Mouse (Mus musculus) hindbrain, embryonic 10.5 days (tissue): Measurements from ENCODE around the gene Mblac2. TPM values are rescaled to one million over a fixed set of nuclear protein-coding genes. Genes with fewer than 3 reads are reported as not detected.
"Not testable (repeated sequence)": the region's sequence is repeated elsewhere in the genome, so short reads cannot be mapped to it uniquely, and the experiment has no call there.

Source experiments
- DNase-seq: peaks from one replicate; pipeline ENCODE4 v3.0.0-alpha.2; 2017; ENCODE audit warnings: low spot score
- H3K27ac ChIP-seq: fragments of 300-500 bp; sonication (generic); 2 replicates; pipeline ENCODE4 v1.5.1; 2016; ENCODE audit warnings: mild to moderate bottlenecking, moderate library complexity
- H3K27me3 ChIP-seq: fragments of 300-500 bp; sonication (generic); 2 replicates; pipeline ENCODE4 v1.6.1; 2016; ENCODE audit warnings: mild to moderate bottlenecking; ENCODE audit not compliant: poor library complexity, insufficient read depth, severe bottlenecking
- H3K36me3 ChIP-seq: fragments of 300-500 bp; sonication (generic); 2 replicates; pipeline ENCODE4 v1.6.1; 2016; ENCODE audit warnings: mild to moderate bottlenecking, moderate library complexity
- H3K4me1 ChIP-seq: fragments of 300-500 bp; sonication (generic); replicated peaks from 2 replicates; pipeline ENCODE4 v1.6.1; 2016; ENCODE audit warnings: mild to moderate bottlenecking
- H3K4me3 ChIP-seq: fragments of 300-500 bp; sonication (generic); 2 replicates; pipeline ENCODE4 v1.5.1; 2016; ENCODE audit warnings: mild to moderate bottlenecking, moderate library complexity
- H3K9me3 ChIP-seq: fragments of 300-500 bp; sonication (generic); 2 replicates; pipeline ENCODE4 v1.6.1; 2016; ENCODE audit warnings: mild to moderate bottlenecking, moderate library complexity
- WGBS: fragments of 180-500 bp; shearing (Covaris S2); methylation state at CpG from one replicate; pipeline ENCODE4 v1.1.7; 2016; 5-methylcytosine and 5-hydroxymethylcytosine counted together
- polyA plus RNA-seq: library from polyadenylated mRNA; unstranded; fragments of >200 nt; fragmentation: Nextera tagmentation; extraction: Ambion mirVana; gene quantifications from 2 replicates; pipeline ENCODE4 v1.2.1, GENCODE M21; 2016

Gene Mblac2
- polyA plus RNA-seq, 1 experiment from 2014 or later, result 5.9 TPM

DNA sequence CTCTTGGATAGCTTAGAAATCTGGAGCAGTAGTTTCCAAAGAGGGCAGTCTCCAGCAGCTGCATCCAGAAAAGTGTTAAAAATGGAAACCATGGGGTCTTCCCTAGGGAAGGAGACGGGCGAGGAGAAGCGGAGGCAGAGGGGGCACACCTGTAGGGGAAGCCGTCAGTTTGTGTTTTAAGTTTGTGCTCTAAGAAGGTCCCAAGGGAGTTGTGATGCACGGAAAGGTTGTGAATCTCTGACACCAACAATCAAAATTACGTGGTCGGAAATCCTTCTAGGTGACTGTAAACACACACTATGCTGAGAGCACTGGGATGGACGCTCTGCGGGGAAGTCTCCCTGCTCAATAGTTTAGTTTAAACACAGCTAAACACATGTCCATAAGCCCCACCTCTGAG is 7.5 kb upstream of the Mblac2 start:
- WGBS, result 86% methylated on average over 9 of the region's 9 CpGs
- peaks cover 4% of the 10 kb centered on the region; the same call in 1 of the 2 replicates for H3K36me3 ChIP-seq
- DNase-seq, result no peak
- no peak overlapping the region for H3K4me3 ChIP-seq
- H3K27ac ChIP-seq, result no peak overlapping the region
- H3K27me3 ChIP-seq, result no peaks in the 10 kb centered on the region
- H3K9me3 ChIP-seq, result no peaks in the 10 kb centered on the region
- no peaks in the 10 kb centered on the region for H3K4me1 ChIP-seq

GRCm38 (mm10) chr13:81706311-81706710 is 4.8 kb upstream of the Mblac2 start:
- H3K4me3 ChIP-seq, result no peak overlapping the region
- H3K36me3 ChIP-seq, result peaks cover 4% of the 10 kb centered on the region; the same call in 1 of the 2 replicates
- WGBS, result 91% methylated on average over 5 of the region's 5 CpGs
- no peak overlapping the region for H3K27ac ChIP-seq
- DNase-seq, result no peak
- no peaks in the 10 kb centered on the region for H3K27me3 ChIP-seq
- no peaks in the 10 kb centered on the region for H3K9me3 ChIP-seq
- H3K4me1 ChIP-seq, result peaks cover 16% of the 10 kb centered on the region

DNA sequence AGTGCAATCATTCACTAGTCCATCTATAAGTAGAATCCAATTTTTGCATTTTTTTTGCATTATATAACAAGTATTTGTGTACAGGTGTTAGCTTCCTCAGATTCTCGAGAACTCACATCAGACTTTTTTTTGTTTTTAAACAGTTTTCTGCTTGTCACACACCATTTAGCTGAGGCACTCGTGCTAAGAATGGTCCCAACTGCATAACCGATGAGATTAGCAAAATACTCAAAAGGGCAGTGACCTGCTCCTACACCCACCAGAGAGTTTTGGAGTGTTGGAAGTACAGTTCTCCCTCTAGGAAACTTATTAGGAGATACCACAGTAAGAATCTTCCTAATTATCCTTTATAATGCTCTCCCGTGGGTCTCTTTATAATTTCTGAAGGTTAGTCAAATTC is 1.3 kb upstream of the Mblac2 start:
- Histone ChIP-seq H3K36me3 (no peaks in the 10 kb centered on the region), H3K27me3 (0 out of 2 replicates have a peak, but pooled peaks cover 6% of the 10 kb centered on the region), H3K4me3 (peak overlapping the region; percentile 80), H3K4me1 (peaks cover 32% of the 10 kb centered on the region), H3K27ac (no peak overlapping the region), H3K9me3 (no peaks in the 10 kb centered on the region)
- no peak for DNase-seq
- WGBS, result 48% methylated on average over 4 of the region's 4 CpGs

- Histone ChIP-seq H3K4me1 (peaks cover 32% of the 10 kb centered on the region), H3K36me3 (no peaks in the 10 kb centered on the region), H3K4me3 (peak overlapping the region; percentile 80), H3K9me3 (no peaks in the 10 kb centered on the region), H3K27ac (peak overlapping the region; percentile 86), H3K27me3 (0 out of 2 replicates have a peak, but pooled peaks cover 6% of the 10 kb centered on the region)
- WGBS, result under 1% methylated on average over 7 of the region's 7 CpGs
- DNase-seq, result no peak
These were observed 875 bp upstream of the Mblac2 start for GRCm38 (mm10) chr13:81710266-81710665.

GRCm38 (mm10) chr13:81711546-81712371 is 618 bp downstream of the Mblac2 start:
- peak overlapping the region; percentile 80 for H3K4me3 ChIP-seq
- H3K4me1 ChIP-seq, result peaks cover 32% of the 10 kb centered on the region
- no peaks in the 10 kb centered on the region for H3K9me3 ChIP-seq
- H3K36me3 ChIP-seq, result no peaks in the 10 kb centered on the region
- H3K27me3 ChIP-seq, result 0 out of 2 replicates have a peak, but pooled peaks cover 6% of the 10 kb centered on the region
- no peak for DNase-seq
- H3K27ac ChIP-seq, result peak overlapping the region; percentile 86
- WGBS, result under 1% methylated on average over 42 of the region's 42 CpGs

DNA sequence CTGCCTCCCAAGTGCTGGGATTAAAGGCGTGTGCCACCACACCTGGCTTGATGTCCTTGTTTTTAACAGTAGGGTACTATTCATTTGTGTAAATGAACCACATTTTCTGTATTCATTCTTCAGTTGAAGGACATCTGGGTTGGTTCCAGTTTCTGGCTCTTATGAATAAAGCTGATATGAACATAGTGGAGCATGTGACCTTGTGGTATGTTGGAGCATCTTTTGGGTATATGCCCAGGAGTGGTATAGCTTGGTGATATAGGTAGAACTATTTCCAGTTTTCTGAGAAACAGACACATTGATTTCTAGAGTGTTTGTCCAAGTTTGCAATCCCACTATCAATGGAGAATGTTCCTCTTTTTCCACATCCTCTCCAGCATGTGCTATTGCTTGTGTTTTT is 2.8 kb downstream of the Mblac2 start:
- Histone ChIP-seq H3K4me1 (peaks cover 30% of the 10 kb centered on the region), H3K27me3 (0 out of 2 replicates have a peak, but pooled peaks cover 6% of the 10 kb centered on the region), H3K27ac (no peak overlapping the region), H3K4me3 (no peak overlapping the region), H3K9me3 (no peaks in the 10 kb centered on the region), H3K36me3 (no peaks in the 10 kb centered on the region)
- no peak for DNase-seq
- 91% methylated on average over 1 of the region's 1 CpGs for WGBS

GRCm38 (mm10) chr13:81728141-81728540 is 17.0 kb downstream of the Mblac2 start:
- not testable (repeated sequence) for H3K36me3 ChIP-seq, H3K4me3 ChIP-seq, DNase-seq, H3K27me3 ChIP-seq, H3K4me1 ChIP-seq, H3K9me3 ChIP-seq, H3K27ac ChIP-seq
- 58% methylated on average over 12 of the region's 12 CpGs for WGBS

DNA sequence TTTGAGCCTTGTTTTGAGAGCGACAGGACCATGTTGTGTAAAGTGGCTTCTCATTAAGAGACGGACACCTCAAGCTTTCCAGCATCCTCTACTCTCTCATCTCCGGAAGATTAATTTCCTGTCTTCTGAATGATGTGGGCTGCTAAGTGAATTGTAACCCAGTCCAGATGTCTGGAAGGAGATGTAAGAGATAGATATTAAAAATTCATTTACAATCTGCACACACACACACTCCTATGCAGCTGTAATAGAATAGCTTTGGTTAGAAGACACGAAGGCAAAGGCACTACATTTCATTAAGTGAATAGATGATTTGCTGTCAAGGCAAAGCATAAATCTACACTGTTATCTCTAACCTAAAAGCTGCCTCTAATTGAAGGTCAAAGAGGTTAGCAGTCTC is 18.0 kb downstream of the Mblac2 start:
- Histone ChIP-seq H3K4me1 (no peaks in the 10 kb centered on the region), H3K27me3 (no peaks in the 10 kb centered on the region), H3K9me3 (no peaks in the 10 kb centered on the region), H3K36me3 (no peaks in the 10 kb centered on the region), H3K27ac (no peak overlapping the region), H3K4me3 (no peak overlapping the region)
- WGBS, result 86% methylated on average over 4 of the region's 4 CpGs
- DNase-seq, result no peak

DNA sequence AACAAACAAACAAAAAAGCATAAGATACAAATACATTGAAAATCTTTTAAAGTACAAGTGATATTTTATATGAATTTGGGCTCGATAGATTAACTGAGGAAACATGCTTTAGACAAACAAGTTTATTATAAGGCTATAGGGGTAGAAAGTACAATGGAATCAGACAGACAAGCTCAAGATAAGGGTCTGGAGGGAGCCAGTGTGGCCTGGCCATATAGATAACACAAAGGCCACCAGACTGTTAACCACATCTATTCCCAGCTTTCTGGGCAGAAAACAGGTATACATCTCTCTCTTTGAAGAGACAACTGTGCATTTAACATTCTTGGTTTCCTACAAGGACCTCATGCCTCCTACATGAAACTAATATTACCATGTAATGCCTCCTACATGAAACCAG is 19.2 kb downstream of the Mblac2 start:
- no peak overlapping the region for H3K4me3 ChIP-seq
- no peak for DNase-seq
- no peak overlapping the region for H3K27ac ChIP-seq
- WGBS, result 94% methylated on average over 1 of the region's 1 CpGs
- no peaks in the 10 kb centered on the region for H3K27me3 ChIP-seq
- H3K9me3 ChIP-seq, result no peaks in the 10 kb centered on the region
- no peaks in the 10 kb centered on the region for H3K4me1 ChIP-seq
- no peaks in the 10 kb centered on the region for H3K36me3 ChIP-seq

DNA sequence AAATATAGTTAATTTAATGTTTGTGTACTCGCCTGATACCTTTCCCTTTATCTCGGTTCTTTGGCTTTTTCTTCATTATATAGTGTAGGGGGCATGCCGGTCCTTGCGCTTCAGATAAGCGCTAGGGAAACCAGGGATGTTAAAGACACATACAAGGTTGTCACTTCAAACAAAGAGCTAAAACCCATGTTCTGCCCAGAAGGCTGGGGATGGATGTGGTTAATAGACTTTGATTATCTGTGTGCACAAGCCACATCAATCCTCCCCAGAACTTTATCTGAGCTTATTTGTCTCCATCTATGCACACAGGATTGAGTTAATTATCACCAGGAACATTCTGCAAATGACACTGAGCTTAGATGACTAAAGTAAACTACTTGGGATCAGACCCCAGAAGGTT is 25.5 kb downstream of the Mblac2 start:
- Histone ChIP-seq H3K27me3 (no peaks in the 10 kb centered on the region), H3K9me3 (no peaks in the 10 kb centered on the region), H3K4me1 (no peaks in the 10 kb centered on the region), H3K4me3 (no peak overlapping the region), H3K27ac (no peak overlapping the region), H3K36me3 (no peaks in the 10 kb centered on the region)
- 86% methylated on average over 5 of the region's 5 CpGs for WGBS
- no peak for DNase-seq

DNA sequence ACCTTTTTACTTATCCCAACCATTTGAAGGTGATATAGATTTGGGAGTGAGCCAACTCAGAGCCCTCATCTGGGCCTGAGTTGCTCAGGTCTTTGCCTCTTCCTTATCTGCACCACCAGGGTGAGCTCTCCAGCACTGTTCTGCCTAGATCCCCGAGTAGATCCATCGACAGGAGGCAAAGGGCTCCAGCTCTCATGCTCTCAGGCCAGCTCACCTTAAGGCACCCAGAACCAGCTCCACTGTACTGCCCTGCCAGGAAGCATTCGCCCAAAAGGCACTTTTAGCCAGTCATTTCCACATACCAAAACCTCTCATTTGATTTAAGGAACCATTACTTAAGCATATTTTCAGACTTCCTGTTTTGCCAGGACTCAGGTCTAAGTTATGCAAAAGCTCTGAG is 29.8 kb downstream of the Mblac2 start:
- 59% methylated on average over 3 of the region's 3 CpGs for WGBS
- 0 out of 2 replicates have a peak, but pooled peaks cover 3% of the 10 kb centered on the region for H3K4me1 ChIP-seq
- no peaks in the 10 kb centered on the region for H3K27me3 ChIP-seq

DNA sequence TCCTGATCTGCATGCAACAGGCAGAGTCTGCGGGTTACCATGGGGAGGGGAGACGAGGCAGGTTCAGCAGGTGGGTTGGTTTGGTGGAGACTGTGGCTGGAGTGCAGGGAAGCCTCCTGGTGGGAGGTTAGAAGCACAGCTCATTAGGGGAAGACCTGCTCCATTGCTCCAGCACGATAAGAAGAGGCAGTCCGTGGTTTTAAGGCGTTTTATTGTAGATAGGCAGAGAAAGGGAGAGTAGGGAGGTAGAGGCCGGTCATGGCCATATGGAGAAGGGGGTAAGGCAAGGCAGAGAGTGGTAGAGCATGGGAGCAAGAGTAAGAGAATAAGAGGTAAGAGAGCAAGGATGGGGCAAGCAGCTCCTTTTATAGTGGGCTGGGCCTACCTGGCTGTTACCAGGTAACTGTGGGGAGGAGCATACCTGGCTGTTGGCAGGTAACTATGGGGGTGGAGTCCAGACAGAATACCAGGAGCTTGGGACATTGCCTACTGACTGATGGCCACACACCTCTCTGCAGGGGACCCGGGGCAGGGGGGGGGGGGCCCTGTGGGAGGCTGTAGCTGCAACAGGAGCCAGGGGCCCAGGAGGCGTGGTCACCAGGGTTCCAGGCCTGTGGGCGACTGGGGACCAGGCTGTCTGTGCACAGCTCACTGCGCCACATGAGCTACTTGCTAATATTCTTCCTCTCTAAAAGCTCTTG is 32.4 kb downstream of the Mblac2 start:
- DNase-seq, result no peak
- Histone ChIP-seq H3K4me3 (no peak overlapping the region), H3K4me1 (0 out of 2 replicates have a peak, but pooled peaks cover 3% of the 10 kb centered on the region), H3K27me3 (no peaks in the 10 kb centered on the region), H3K9me3 (0 out of 2 replicates have a peak, but pooled peaks cover 9% of the 10 kb centered on the region), H3K36me3 (no peaks in the 10 kb centered on the region), H3K27ac (no peak overlapping the region)
- WGBS, result 51% methylated on average over 10 of the region's 10 CpGs

More for the DNA sequence above, 29.8 kb downstream of the Mblac2 start:
- Histone ChIP-seq H3K27ac (no peak overlapping the region), H3K36me3 (no peaks in the 10 kb centered on the region), H3K4me3 (no peak overlapping the region), H3K9me3 (no peaks in the 10 kb centered on the region)
- no peak for DNase-seq

DNA sequence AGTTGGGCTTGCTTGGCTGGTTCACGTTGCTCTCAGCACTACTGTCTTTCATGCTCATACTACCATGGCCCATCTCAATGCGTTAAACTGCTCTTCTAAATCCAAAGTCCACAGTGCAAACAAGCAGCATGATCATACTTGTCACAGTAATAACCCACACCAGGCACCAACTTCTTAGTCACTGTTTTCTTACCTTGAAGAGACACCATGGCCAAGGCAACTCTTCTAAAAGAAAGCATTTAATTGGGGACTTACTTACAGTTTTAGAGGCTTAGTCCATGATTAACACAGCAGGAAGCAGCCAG is 32.9 kb downstream of the Mblac2 start:
- no peak for DNase-seq
- no peaks in the 10 kb centered on the region for H3K36me3 ChIP-seq
- H3K27ac ChIP-seq, result no peak overlapping the region
- 0 out of 2 replicates have a peak, but pooled peaks cover 9% of the 10 kb centered on the region for H3K9me3 ChIP-seq
- 0 out of 2 replicates have a peak, but pooled peaks cover 3% of the 10 kb centered on the region for H3K4me1 ChIP-seq
- no peak overlapping the region for H3K4me3 ChIP-seq
- 39% methylated on average over 2 of the region's 2 CpGs for WGBS
- H3K27me3 ChIP-seq, result no peaks in the 10 kb centered on the region
